Mouse (Mus musculus): ENCODE data around the gene Snx21. TPM values are rescaled to one million over a fixed set of nuclear protein-coding genes. Genes with fewer than 3 reads are reported as not detected.
A peak's percentile ranks its signal among the peaks of the same experiment; 100 is the strongest.

Gene Snx21
- total RNA-seq, 4 experiments from 2014 or later = 34.5 to 58.3 (median 46.7) TPM

DNA sequence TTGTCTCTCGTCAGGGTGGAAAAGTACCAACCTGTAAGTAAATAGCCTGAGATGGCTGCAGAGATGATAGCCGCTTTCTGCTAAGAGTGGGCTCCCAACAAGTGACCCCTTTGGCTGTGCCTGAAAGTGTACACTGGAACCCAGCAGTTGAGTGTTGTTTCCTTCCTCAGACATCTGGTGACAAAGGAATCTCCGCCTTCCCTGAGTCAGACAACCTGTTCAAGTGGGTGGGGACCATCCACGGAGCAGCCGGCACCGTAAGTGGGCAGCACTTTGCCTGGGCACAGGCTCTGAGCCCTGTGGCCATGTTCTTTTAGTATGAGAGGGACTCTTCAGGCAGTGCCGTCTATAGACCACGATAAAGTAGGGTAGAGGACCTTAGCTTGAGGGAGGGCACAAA lies 14.5 kb upstream of the Snx21 start:
- no peak for DNase-seq

DNA sequence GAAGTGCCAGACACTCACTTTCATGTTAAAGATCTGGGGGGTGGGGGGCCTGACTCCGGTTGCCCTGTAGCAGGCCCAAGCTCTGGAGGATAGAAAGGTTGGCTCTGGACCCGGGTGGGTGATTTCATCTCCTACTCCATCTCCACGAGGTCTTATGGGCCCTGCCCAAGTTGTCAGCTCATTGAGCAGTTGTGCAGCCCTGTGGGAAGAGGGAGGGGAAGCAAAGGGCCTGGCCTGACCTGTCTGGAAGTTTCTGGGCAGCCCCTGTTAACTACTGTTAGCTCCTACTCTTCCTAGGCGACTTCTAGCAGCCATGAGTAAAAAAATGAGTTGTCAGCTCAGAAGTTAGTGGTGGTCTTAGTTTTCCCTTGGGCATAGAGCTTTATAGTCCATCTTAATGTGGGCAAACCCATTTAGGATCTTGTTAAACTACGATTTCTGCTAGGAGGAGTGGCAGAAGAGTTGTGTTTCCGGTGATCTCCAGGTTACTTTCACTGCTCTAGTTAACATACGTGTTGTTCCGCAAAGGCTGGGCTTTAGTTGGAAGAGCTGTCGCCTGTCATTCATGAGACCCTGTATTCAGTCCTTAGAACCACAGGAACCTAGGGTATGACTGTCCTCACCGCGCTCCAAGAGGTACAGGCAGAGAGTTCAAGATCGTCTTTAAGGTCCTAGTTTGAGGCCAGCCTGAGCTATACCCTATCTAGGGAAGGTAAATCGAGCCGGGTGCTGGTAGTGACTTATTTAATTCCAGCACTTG lies 12.2 kb upstream of the Snx21 start:
- DNase-seq = no peak

DNA sequence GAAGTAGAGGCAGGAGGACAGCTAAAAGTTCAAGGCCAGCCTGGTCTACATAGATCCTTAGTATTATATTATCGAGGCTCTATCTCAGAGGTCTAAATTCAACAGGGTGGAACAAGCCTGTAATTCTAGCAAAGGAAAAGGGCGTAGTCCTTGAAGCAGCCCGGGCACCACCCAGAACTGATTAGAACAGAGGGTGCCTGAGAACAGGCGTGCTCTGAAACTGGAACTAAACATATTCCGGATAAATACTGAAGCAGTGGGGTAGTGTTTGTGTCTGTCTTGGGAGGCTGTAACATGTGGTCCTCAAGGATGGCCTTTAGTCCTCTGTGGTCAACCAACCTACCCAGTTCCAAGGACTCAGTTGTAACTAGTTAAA lies 11.6 kb upstream of the Snx21 start:
- DNase-seq = no peak

DNA sequence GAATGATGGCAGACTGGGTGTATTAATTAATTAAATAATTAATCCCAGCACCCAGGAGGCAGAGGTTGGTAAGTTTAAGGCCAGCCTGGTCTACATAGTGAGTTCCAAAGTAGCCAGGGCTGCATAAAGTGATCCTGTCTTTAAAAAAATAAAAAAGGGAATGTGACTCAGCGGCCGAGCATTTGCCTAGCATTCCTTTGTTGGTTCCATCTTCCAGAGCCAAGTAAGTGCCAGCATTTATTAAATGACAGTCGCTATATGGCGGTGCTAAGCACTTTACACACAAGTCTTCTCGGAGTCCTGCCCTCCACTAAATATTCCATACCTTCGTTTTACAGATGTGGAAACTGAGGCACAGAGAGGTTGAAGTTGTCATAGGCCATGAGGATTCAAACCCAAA lies 9.5 kb upstream of the Snx21 start:
- no peak for DNase-seq

DNA sequence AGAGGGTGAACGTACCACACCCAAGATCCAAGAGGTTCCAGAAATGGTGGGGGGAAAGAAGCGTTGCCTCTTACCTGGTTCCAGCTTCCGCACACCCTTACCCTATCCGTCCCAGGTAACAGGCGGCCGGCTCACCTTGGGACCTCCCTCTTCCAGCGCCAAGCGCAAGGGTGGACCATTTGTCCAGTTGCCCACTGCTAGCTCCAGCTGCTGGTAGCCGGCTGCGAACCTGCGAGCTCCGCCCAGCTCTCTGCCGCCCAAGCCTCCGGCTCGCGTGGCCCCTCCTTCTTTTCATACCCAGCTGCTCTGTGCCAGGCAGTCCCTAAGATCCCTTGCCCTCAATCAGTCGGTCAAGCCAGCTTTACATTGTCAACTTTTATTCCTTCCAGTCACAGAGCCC lies 8.8 kb upstream of the Snx21 start:
- no peak for DNase-seq

DNA sequence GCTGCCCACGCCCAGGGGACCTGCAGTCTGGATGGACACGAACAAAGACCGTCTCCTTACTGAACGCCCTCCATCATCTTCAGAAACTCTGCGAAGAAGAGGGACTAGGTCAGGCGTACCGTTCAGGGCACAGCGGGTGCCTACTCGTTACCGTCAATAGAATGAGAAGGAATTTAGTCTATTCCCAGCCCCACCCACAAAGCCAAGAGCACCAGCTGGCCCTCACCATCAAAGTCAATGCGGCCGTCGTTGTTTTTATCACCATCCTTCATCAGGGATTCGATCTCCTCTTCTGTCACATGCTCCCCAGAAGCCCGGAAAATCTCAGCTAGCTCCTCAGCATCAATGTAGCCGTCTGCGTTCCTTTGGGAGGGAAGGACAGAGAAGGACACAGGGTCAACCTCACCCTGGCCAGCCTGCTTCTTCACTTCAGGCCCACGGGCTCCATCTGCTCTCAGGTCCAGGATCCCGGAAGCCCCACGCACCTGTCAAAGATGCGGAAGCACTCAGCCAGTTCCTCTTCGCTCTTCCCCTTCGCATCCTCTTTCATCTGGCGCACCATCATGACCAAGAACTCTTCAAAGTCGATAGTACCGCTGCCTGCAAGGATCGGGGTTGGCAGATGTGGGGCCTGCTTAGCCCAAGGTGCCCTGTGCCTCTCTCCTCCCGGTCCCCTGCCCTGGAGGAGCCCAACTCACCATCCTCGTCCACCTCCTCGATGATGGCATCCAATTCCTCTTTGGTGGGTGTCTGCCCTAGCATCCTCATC lies 8.2 kb upstream of the Snx21 start:
- no peak for DNase-seq

DNA sequence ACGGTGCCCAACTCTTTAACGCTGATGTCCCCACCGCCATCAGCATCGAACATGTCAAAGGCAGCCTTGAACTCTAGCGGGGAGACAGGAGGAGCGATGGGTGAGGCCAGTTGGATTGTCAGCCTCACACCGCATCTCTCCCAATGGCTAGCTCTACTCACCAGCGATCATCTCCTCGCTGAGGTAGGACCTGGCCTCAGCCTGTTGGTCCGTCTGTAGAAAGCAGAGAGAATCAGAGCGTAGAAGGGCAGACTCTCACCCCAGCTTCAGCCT lies 7.7 kb upstream of the Snx21 start:
- DNase-seq = no peak

DNA sequence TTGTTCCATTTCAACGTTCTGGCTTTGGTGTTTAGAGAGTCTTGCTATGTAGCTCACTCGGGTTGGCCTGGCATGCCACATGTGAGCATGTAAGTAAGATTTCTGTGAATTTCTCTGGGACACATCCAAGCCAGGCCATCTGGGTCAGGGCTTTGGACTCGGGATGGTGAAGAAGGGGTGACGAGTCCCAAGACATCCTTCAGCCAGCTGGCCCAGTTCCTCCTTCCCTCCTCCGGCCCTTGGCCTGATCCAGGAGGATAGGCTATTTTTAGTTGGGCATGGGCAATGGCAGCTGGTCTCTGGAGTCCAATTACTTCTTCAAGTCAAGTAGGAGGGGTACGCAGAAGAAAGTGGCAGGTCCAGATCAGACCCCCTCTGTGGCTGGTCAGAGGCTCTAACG lies 6.8 kb upstream of the Snx21 start:
- no peak for DNase-seq

DNA sequence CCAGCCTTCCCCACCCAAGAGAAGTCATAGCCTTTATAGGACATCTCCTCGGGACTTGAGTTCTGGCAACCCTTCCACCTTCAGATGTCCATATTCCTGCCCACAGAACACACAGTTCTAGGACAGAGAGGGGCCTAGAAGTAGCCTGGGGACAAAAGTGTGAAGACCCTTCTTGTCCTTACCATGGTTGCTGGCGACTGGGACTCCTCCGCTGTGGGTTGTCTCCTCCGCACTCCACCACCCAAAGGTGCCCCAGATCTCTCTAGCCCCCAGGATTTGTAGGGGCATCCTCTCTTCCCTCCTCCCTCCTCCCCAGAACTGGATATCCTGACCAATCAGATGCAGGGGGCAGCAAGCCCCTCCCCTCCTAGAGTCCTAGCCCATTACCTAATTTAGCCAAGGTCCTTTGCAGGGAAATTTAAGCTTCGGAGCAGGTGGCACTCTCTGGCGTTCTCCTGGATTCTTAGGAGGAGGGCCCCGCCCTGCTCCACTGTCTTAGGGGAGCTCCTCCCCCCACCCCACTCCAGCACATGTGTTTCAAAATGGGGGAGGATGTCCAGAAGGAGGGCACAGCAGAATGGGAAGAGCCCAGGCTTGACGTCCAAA lies 6.0 kb upstream of the Snx21 start, which contains the start of gene Tnnc2:
Gene Tnnc2, minus strand, starts transcription at position 487 of the 606 bp plus-strand sequence.
- DNase-seq = no peak

DNA sequence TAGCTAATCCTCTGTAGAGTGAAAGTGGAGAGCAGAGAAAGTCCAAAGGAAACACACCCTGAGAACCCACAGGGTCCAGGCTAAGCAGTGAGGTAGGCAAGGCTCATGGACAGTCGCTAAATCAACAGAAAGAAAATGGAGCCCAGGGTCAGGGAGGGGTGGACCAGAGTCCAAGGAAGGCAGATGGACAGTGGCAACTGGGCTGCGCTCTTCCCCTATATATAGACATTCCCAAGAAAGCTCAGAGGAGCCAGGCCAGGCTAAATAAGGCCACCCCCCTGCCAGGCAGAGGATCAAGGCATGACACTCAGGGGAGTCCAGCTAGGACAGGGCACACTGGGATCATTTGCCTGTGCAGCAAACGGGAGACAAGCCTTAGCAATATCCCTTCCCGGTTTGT lies 3.7 kb upstream of the Snx21 start:
- no peak for DNase-seq

DNA sequence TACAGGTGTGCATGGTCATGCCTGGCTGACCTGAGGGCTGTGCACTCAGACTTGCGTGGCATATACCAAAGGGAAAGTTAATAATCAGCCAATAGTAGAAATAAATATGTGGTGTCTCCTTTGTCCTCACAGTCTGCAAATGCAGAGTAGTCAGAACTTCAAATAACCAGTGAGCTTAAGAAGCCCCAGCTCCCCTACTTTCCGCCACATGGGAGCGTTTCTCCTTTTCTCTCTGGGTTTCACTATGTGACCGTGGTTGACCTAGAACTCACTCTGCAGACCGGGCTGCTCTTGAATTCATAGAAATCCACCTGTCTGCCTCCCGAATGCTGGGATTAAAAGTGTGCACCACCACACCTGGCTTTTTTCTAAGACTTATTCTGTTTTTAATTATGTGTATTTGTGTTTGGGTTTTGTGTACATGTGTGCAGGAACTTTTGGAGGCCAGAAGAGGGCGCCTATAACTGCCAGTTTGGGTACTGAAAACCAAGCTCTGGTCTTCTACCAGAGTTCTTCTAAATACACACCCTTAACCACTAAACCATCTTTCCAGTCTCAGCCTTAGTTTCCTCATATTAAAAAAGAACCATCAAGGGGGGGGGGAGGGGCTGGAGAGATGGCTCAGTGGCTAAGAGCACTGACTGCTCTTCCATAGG lies 1.6 kb upstream of the Snx21 start:
- no peak for DNase-seq

DNA sequence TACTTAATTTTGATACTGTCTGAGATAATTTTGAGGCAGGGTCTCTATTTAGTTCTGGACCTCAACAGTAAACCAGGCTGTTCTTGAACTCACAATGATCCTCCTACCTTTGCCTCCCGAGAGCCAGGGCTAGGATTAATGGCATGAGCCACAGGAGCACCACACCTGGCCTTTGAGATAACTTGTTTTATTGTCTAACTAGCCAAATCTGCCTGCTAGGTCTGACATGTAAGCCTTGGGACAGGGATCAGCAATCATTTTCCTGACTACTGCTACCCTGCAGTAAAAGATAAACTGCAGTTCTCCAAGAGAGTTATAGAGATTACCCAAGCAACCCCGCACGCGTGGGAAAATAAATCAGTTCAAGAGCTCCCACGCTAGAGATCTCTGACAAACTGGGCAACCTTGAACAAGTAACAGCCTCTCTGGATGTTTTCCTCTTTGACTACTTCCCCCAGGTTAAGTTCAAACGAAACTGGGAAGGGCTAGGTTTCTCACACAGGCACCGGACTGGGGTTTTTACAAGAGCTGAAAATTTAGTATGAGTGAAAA lies 678 bp upstream of the Snx21 start:
- no peak for DNase-seq

DNA sequence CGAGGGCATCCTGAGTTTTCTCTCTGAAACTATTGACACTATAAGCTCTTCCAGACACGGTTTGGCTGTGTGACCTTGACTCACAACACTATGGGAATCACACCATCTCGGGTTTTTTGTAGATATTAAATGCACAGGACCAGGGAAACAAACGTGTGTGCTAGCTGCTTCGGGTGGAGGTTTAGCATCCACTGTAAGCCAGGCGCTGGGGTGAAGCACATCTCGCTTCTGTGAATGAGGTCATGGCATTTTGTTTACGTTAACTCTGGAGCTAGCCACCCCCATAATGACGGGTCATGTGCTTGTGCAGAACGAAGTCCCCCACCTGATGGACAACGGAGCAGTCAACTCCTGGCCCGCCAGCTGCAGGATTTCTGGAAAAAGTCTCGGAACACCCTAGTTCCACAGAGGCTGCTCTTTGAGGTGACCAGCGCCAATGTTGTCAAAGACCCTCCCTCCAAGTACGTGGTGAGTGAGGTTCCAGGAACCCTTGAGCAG lies 814 bp downstream of the Snx21 start:
- no peak for DNase-seq

DNA sequence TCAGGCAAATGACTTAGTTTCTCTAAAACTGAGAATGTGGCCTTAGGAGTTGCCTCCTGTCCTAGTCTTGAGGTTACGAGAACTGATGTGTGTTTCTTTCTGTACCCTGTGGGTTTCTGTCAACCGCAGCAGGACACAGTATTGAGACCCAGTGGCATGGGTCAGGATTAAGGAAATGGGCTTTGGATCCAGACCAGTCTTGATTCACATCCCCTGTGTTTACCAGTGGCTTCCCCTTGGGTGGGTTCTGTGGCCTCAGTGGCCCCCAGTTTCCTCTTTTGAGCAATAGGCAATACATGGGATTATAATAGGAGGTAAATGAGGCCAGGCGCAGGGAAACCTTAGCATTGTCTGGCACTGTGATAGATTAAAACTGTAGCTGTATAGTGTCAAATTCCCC lies 1.4 kb downstream of the Snx21 start:
- DNase-seq = no peak

DNA sequence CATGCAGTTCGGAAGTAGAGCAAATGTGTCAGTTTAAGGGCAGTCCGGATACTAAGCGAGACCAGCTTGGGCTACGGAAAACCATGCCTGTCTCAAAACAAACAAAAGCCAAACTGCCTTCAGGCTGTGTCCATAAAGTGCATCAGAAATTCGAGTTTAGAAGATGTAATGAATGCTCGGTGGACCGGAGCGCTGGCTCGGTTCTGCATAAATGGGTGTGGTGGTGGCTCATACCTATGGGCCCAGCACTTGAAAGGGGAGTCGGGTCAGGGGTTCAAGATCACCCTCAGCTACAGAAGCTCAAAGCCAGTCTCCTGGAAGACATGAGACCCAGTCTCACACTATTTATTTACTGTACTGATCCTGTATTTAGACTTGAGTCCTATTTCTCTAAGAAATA lies 2.2 kb downstream of the Snx21 start:
- DNase-seq = no peak

DNA sequence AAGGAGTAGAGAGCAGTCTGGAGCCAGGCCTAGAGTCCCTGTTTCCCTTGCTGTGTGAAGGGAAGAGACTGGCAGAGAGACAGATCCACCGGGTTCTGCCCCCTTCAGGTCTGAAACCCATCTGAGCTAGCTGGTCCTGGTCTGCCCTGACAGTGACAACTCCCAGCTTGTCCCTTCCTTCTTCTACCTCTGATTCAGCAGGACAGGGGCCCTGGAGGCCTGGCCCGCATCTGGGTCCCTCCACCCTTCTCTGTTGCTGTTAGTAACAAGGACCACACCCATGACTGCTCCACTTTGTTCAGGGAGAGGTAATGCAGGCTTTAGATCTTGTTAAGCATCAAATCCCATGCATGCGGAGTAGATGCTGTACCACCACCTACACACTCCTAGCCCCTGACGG lies 2.8 kb downstream of the Snx21 start:
- DNase-seq = no peak

DNA sequence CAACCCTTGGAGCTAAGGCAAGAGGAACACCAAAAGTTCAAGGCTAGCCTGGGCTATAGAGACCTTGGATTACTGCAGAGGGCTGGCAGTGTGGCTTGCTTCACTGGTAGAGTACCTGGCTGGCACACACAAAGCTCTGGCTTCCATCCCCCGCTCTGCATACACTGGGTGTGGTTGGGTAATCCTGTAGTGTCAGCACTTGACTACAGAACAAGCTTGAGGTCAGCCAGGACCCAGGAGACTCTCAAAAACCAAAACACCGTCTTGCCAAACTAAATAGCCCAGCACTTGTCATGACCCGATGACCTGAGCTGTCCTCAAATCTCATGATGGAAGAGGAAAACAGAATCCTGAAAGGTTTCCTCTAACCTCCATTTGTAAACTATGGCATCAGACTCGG lies 4.8 kb downstream of the Snx21 start:
- no peak for DNase-seq

DNA sequence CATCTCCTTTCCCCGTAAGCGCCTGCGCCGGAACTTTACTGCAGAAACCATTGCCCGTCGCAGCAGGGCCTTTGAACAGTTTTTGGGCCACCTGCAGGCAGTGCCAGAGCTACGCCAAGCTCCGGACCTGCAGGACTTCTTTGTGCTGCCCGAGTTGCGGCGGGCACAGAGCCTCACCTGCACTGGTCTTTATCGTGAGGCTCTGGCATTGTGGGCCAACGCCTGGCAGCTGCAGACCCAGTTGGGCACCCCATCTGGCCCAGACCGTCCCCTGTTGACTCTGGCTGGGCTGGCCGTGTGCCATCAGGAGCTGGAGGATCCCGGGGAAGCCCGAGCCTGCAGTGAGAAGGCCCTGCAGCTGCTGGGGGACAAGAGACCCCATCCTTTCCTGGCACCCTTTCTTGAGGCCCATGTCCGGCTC lies 6.2 kb downstream of the Snx21 start:
- DNase-seq = no peak

DNA sequence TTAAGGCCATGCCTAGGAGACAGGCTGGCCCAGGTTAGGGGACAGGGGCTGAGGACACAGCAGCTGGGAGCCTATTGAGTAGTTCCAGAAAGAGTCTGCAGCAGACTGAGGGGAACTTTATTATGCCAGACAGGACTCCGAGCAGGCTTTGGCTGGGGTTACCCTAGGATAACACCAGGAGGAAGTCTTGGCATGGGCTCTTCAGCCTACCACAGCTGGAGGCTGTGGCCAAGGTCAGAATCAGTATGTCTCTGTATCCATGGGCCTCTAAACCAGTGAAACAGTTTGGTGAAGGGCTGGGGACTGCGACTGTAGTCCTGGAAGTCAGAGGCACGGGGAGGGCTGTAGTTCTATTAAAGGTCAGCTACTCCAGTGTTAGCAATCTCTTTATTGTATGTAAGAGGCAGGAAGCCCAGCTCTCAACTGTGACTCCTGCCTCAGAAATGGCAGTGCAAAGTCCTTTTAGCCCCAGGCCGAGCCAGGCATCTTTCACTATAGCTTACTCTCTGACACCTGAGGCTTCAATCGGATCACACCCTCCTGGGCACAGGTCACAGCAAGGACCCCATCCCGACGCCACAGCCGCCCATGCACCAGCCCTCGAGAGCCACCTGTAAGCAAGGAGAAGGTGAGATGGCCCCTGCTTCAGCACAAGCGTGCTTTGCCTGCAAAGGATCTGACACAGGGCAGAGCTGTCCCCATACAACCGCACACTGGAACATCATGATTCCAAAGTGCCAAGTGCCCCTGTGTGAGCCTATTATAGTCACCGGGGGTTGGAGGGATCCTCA lies 7.0 kb downstream of the Snx21 start:
- DNase-seq = no peak

DNA sequence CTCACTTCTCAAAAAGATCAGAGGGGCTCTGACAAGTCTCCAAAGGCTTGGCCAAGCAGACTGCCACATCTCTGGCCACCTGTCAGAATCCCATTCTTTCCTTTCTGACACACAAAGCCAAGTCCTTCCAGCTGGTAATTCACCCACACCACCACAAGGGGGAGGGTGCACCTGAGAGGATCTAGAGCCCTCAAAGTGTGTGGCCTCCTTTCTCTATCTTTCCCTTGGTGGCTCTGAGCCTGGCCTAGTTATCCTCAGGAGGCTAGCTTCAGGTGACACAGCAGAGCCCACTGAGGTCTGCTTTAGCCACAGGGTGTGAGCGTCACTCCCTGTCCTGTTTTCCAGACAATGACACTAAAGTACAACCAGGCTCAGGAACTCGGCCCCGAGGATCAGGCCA lies 7.6 kb downstream of the Snx21 start:
- DNase-seq = no peak

DNA sequence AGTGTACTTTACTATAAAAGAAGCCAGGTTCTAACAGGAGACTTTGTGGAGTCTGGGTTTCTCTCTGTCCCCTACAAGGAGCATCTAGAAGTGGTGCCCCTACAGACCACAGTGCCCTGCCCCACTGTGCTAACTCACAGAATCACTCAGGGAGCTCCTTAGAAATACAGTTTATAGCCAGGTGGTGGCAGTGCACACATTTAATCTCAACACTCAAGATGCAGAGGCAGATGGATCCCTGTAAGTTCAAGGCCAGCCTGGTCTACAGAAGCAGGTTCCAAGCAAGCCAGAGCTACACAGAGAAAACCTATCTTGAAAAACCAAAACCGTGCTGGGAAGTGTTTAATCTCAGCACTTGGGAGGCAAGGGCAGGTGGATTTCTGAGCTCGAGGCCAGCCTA lies 8.1 kb downstream of the Snx21 start:
- no peak for DNase-seq

DNA sequence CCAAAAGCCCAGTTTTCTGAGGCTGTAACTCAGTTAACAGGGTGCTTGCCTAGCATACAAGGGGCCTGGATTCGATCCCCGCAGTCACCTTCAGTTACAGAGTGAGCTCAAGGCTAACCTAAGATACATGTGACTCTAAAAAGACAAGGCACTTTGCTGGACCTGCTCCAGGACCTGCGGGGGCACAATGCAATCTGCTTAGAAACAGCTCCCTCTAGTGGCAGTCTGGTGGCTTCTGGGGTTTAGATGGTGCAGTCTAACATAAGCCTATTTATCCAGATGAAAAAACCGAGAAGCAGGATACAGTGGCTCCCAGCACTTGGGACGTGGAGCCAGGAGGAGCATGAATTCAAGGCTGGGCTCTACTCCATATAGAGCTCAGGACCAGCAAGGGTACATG lies 8.7 kb downstream of the Snx21 start:
- DNase-seq = peak; percentile 87
